Mouse (Mus musculus) lung, adult 2 months (tissue): ENCODE data around the gene Kcnk15.

Experiments used
- CTCF ChIP-seq: fragments of 200-500 bp; IDR thresholded peaks from 2 replicates; pipeline ENCODE4 v1.5.1; 2011; ENCODE audit warnings: mild to moderate bottlenecking, low read length, control low read depth; ENCODE audit not compliant: insufficient read depth
- POLR2A ChIP-seq: fragments of 200-500 bp; IDR thresholded peaks from 2 replicates; pipeline ENCODE4 v1.6.1; 2011; ENCODE audit warnings: low read depth, mild to moderate bottlenecking, control low read depth, low read length, borderline replicate concordance; ENCODE audit errors: extremely low read depth

GRCm38 (mm10) chr2:163880891-163881290 lies 27.4 kb downstream of the Kcnk15 start:
- TF ChIP-seq POLR2A, result no peak
- TF ChIP-seq CTCF, result no peak
